Mouse (Mus musculus) stomach, postnatal 0 days (tissue): ENCODE results near the gene Cpsf3.

ENCODE experiments used
- CTCF ChIP-seq: IDR thresholded peaks from 2 replicates; pipeline ENCODE4 v1.5.1; 2016; ENCODE audit warnings: antibody characterized with exemption, low read depth, mild to moderate bottlenecking, moderate library complexity
- EP300 ChIP-seq: optimal IDR thresholded peaks from 2 replicates; pipeline ENCODE3; 2016; ENCODE audit warnings: antibody characterized with exemption

GRCm38 (mm10) chr12:21312201-21312600, 27.0 kb downstream of the Cpsf3 start:
- TF ChIP-seq CTCF, result no peak
- no peak for TF ChIP-seq EP300
